Mouse (Mus musculus): ENCODE measurements around the gene Ttll11.

- TF ChIP-seq POLR2A (IDR thresholded peaks at IDR 0.05; ENCODE audit: borderline replicate concordance, control insufficient read depth, low read depth, low read length), result no peak
- TF ChIP-seq CTCF (IDR thresholded peaks at IDR 0.05; ENCODE audit: control insufficient read depth, insufficient read depth, low read length), result no peak
Measured at GRCm38 (mm10) chr2:35746638-35747037, 233.1 kb downstream of the Ttll11 start.

All from bone marrow, adult 2 months (tissue).